7 mouse cellular contexts compared by ENCODE assay signal in genomic region chr4:118259782-118260463, GRCm38 (mm10). TPM values are rescaled to one million over a fixed set of nuclear protein-coding genes. Genes with fewer than 3 reads are reported as not detected.
DNase-seq lines count a peak whose midpoint lies in the region; ATAC-seq lines count a peak whose summit lies in the region.

No protein-coding gene starts in this region.

- peaks cover 19% of the 10 kb centered on the region for H3K4me1 ChIP-seq in liver, embryonic 11.5 days (replicated peaks; ENCODE audit: control insufficient read depth, insufficient read depth, low read length)
- peaks cover 61% of the 10 kb centered on the region for H3K4me1 ChIP-seq in forebrain, embryonic 12.5 days
- peaks cover 51% of the 10 kb centered on the region for H3K4me1 ChIP-seq in limb, embryonic 12.5 days (replicated peaks)
- peaks cover 37% of the 10 kb centered on the region for H3K4me1 ChIP-seq in stomach, embryonic 14.5 days (ENCODE audit: control insufficient read depth, insufficient read depth, low read length)

- H3K27me3 ChIP-seq in liver, embryonic 11.5 days (replicated peaks; ENCODE audit: control insufficient read depth, insufficient read depth, low read length) = no peaks in the 10 kb centered on the region
- no peaks in the 10 kb centered on the region for H3K27me3 ChIP-seq in forebrain, embryonic 12.5 days
- no peaks in the 10 kb centered on the region for H3K27me3 ChIP-seq in limb, embryonic 12.5 days
- H3K27me3 ChIP-seq in stomach, embryonic 14.5 days (ENCODE audit: control insufficient read depth, insufficient read depth, low read length) = no peaks in the 10 kb centered on the region

- DNase-seq in liver, embryonic 11.5 days (ENCODE audit: low spot score) = no peak
- DNase-seq in liver = no peak
- DNase-seq in cerebellum, adult 11-12 months = no peak

- WGBS in liver, embryonic 11.5 days = 75% methylated on average over 8 of the region's 8 CpGs
- WGBS in forebrain, embryonic 12.5 days = 73% methylated on average over 8 of the region's 8 CpGs
- 87% methylated on average over 8 of the region's 8 CpGs for WGBS in limb, embryonic 12.5 days
- WGBS in stomach, embryonic 14.5 days = 71% methylated on average over 8 of the region's 8 CpGs

- H3K4me2 ChIP-seq in liver, embryonic 11.5 days = peak overlapping the region; percentile 80
- H3K4me2 ChIP-seq in forebrain, embryonic 12.5 days = peak overlapping the region; percentile 93
- peak overlapping the region; percentile 90 for H3K4me2 ChIP-seq in limb, embryonic 12.5 days
- peak overlapping the region; percentile 82; the same call in 1 of the 2 replicates for H3K4me2 ChIP-seq in stomach, embryonic 14.5 days (replicated peaks; ENCODE audit: low read depth, low read length)

- no peak overlapping the region for H3K27ac ChIP-seq in liver, embryonic 11.5 days (ENCODE audit: low read depth, low read length)
- H3K27ac ChIP-seq in forebrain, embryonic 12.5 days = peak overlapping the region; percentile 86
- H3K27ac ChIP-seq in limb, embryonic 12.5 days = no peak overlapping the region
- H3K27ac ChIP-seq in stomach, embryonic 14.5 days (ENCODE audit: low read length) = peak overlapping the region; percentile 39; the same call in 1 of the 2 replicates

- ATAC-seq in liver, embryonic 11.5 days (replicated peaks; ENCODE audit: low FRiP score) = no peak
- no peak for ATAC-seq in forebrain, embryonic 12.5 days (ENCODE audit: low FRiP score)
- ATAC-seq in limb, embryonic 12.5 days (ENCODE audit: insufficient number of reproducible peaks, insufficient read depth, low FRiP score, low TSS enrichment, low read depth) = no peak
- peak; percentile 11; the same call in 1 of the 2 replicates for ATAC-seq in stomach, embryonic 14.5 days (ENCODE audit: insufficient number of reproducible peaks, insufficient read depth, low FRiP score, low read depth)
- ATAC-seq in cerebellum, adult (ENCODE audit: insufficient number of reproducible peaks, low FRiP score, low TSS enrichment) = no peak

- no peaks in the 10 kb centered on the region for H3K9me3 ChIP-seq in liver, embryonic 11.5 days (ENCODE audit: control insufficient read depth, low read length)
- H3K9me3 ChIP-seq in forebrain, embryonic 12.5 days = no peaks in the 10 kb centered on the region
- H3K9me3 ChIP-seq in limb, embryonic 12.5 days = no peaks in the 10 kb centered on the region
- no peaks in the 10 kb centered on the region for H3K9me3 ChIP-seq in stomach, embryonic 14.5 days (ENCODE audit: control insufficient read depth, low read depth, low read length)

- no peak overlapping the region for H3K9ac ChIP-seq in liver, embryonic 11.5 days (ENCODE audit: low read depth, low read length)
- no peak overlapping the region for H3K9ac ChIP-seq in forebrain, embryonic 12.5 days
- H3K9ac ChIP-seq in limb, embryonic 12.5 days (replicated peaks) = no peak overlapping the region
- no peak overlapping the region for H3K9ac ChIP-seq in stomach, embryonic 14.5 days (replicated peaks; ENCODE audit: low read depth, low read length)

- H3K36me3 ChIP-seq in liver, embryonic 11.5 days (ENCODE audit: control insufficient read depth, insufficient read depth, low read length) = peaks cover 5% of the 10 kb centered on the region; the same call in 1 of the 2 replicates
- peaks cover 46% of the 10 kb centered on the region for H3K36me3 ChIP-seq in forebrain, embryonic 12.5 days (replicated peaks)
- H3K36me3 ChIP-seq in limb, embryonic 12.5 days = peaks cover 67% of the 10 kb centered on the region
- H3K36me3 ChIP-seq in stomach, embryonic 14.5 days (ENCODE audit: control insufficient read depth, insufficient read depth, low read length) = peaks cover 33% of the 10 kb centered on the region

- no peak overlapping the region for H3K4me3 ChIP-seq in liver, embryonic 11.5 days (ENCODE audit: low read depth, low read length)
- peak overlapping the region; percentile 50; the same call in 1 of the 2 replicates for H3K4me3 ChIP-seq in forebrain, embryonic 12.5 days (replicated peaks)
- peak overlapping the region; percentile 53 for H3K4me3 ChIP-seq in limb, embryonic 12.5 days (replicated peaks)
- no peak overlapping the region for H3K4me3 ChIP-seq in stomach, embryonic 14.5 days (ENCODE audit: low read depth, low read length)

RNA-seq across cellular contexts. Expression of gene Ptprf, which starts 31.3 kb away (rescaled TPM):
- 29.1 and 29.2 TPM in 2 replicates for polyA plus RNA-seq in liver, embryonic 11.5 days (2014; fragmentation: Nextera tagmentation; extraction: Ambion mirVana)
- 118 and 122 TPM in 2 replicates for polyA plus RNA-seq in forebrain, embryonic 12.5 days (2016; fragmentation: Nextera tagmentation; extraction: Ambion mirVana)
- 69.6 and 72.2 TPM in 2 replicates for polyA plus RNA-seq in limb, embryonic 12.5 days (2016; fragmentation: Nextera tagmentation; extraction: Ambion mirVana)
- 79.8 and 84.0 TPM in 2 replicates for polyA plus RNA-seq in stomach, embryonic 14.5 days (2014; fragmentation: Nextera tagmentation; extraction: Ambion mirVana)

Comparison
In these comparisons a context has a peak if more than half of its experiments do, and no peak if none do; other contexts are left out.
1. H3K27ac ChIP-seq: peak in forebrain, embryonic 12.5 days (single experiment) and stomach, embryonic 14.5 days (single experiment); none in liver, embryonic 11.5 days (single experiment) and limb, embryonic 12.5 days (single experiment).
2. H3K4me3 ChIP-seq: peak in forebrain, embryonic 12.5 days (single experiment) and limb, embryonic 12.5 days (single experiment); none in liver, embryonic 11.5 days (single experiment) and stomach, embryonic 14.5 days (single experiment).
3. Peak in every context shown above with its lines, with median percentiles within 50 percentile points of each other: H3K4me2 ChIP-seq.